Mouse (Mus musculus): Measurements from ENCODE around the gene Ccser2.

GRCm38 (mm10) chr14:36985693-36986092 lies 17.1 kb upstream of the Ccser2 start:
- no peak for TF ChIP-seq CTCF (IDR thresholded peaks at IDR 0.05; ENCODE audit: extremely low read depth, insufficient read length, insufficient replicate concordance, low read depth, low read length)
- no peak for TF ChIP-seq POLR2A (IDR thresholded peaks at IDR 0.05; ENCODE audit: low read depth, low read length)
